Mouse (Mus musculus) left cerebral cortex, postnatal 25 days (tissue): ENCODE results near the gene Hist1h2bm. TPM values are rescaled to one million over a fixed set of nuclear protein-coding genes. Genes with fewer than 3 reads are reported as not detected.

Experiments used
- DNase-seq, 2 experiments: peaks; one replicate each; pipeline ENCODE4 v3.0.0; 2022; ENCODE audit warnings: low spot score in 2 of 2, mixed read lengths in 1 of 2
- intact Hi-C: fragments of 180-260 bp; cut with DNase I; formaldehyde crosslinking; loops from one replicate; pipeline ENCODE4 v1.15.1; 2025
- microRNA-seq, 2 experiments: library from miRNA; unstranded; fragments of <30 nt; microRNA quantifications; one replicate each; pipeline ENCODE4 v1.2.0; 2022
- total RNA-seq, 2 experiments: library from RNA; stranded (reverse); gene quantifications; 2 replicates each; pipeline ENCODE4 v1.2.3; 2021

Gene Hist1h2bm
- total RNA-seq, 2 experiments from 2014 or later: 3.8 to 4.5 TPM

- peak; percentile 10 to 12 for DNase-seq
- intact Hi-C loops: loop anchor here (10.0 kb wide), 1 partner anchor 1830 kb away; the partner anchor contains the start of gene Hist1h4d
Measured at GRCm38 (mm10) chr13:21754294-21755001, 32.6 kb downstream of the Hist1h2bm start.

DNA sequence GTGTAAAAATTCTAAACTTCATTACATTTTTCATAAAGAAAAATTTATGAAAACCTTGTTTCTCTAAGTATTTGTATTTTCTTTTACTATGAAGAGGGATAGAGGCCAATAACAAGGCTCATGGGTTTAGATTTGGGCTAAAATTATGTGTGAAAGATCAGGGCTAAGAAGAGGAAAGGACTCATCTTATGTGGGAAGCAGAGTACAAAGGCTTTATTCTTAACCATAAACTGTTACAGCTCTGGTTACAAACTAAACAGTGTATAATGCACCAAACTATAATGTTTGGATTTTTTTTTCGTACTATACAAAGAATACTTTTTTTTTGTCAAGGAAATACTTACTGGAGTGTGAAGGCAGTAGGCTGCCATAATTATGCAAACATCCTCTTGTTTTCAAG, 33.9 kb downstream of the Hist1h2bm start:
- intact Hi-C loops: loop anchor here (10.0 kb wide), 1 partner anchor 1829 kb away; the partner anchor contains the start of gene Hist1h4d
- no peak for DNase-seq

Small RNA genes within 50 kb of the gene (microRNA-seq; reads per million reads assigned to microRNA genes)
- gene Gm44357: 0 reads per million in 2 experiments
- gene Gm44367: 0 reads per million in 2 experiments
- 0 reads per million in 2 experiments for gene Gm44454

Other genes starting within 250 kb of the Hist1h2bm start
- gene Zkscan4, start 243.1 kb upstream of the Hist1h2bm start, total RNA-seq: 1 to 10 TPM; 5.6 to 6.7 TPM
- not detected for gene Gm10065, start 242.6 kb upstream of the Hist1h2bm start, total RNA-seq
- 10 to 100 TPM; 21.6 to 23.1 TPM for gene AK157302, start 226.8 kb upstream of the Hist1h2bm start, total RNA-seq
- gene Gm11273, start 220.6 kb upstream of the Hist1h2bm start, total RNA-seq: 10 to 100 TPM; 50.0 to 59.4 TPM
- 10 to 100 TPM; 17.2 to 19.5 TPM for gene Zkscan8, start 190.9 kb upstream of the Hist1h2bm start, total RNA-seq
- not detected for gene Olfr1366, start 179.2 kb upstream of the Hist1h2bm start, total RNA-seq
- gene Olfr1535, start 162.2 kb upstream of the Hist1h2bm start, total RNA-seq: not detected
- gene Olfr1364, start 140.3 kb upstream of the Hist1h2bm start, total RNA-seq: not detected
- gene Olfr1362, start 108.0 kb upstream of the Hist1h2bm start, total RNA-seq: not detected
- not detected for gene Olfr11, start 79.5 kb upstream of the Hist1h2bm start, total RNA-seq
- gene Olfr1361, start 58.7 kb upstream of the Hist1h2bm start, total RNA-seq: not detected
- gene Olfr1360, start 44.6 kb upstream of the Hist1h2bm start, total RNA-seq: not detected
- not detected for gene Olfr1359, start 23.9 kb upstream of the Hist1h2bm start, total RNA-seq
- 10 to 100 TPM; 31.3 to 46.4 TPM for gene Hist1h2bl, start 5.9 kb upstream of the Hist1h2bm start, total RNA-seq
- 10 to 100 TPM; 19.5 to 32.4 TPM for gene Hist1h2ai, start 5.6 kb upstream of the Hist1h2bm start, total RNA-seq
- 10 to 100 TPM; 58.0 to 64.8 TPM for gene Hist1h3h, start 4.4 kb upstream of the Hist1h2bm start, total RNA-seq
- gene Hist1h4j, start 13.0 kb downstream of the Hist1h2bm start, total RNA-seq: 10 to 100 TPM; 18.4 to 22.2 TPM
- gene Hist1h4k, start 28.5 kb downstream of the Hist1h2bm start, total RNA-seq: 100 to 1,000 TPM; 333 to 391 TPM
- gene Hist1h2ak, start 31.8 kb downstream of the Hist1h2bm start, total RNA-seq: 10 to 100 TPM; 13.8 TPM
- 1 to 10 TPM; 3.9 to 8.2 TPM for gene Hist1h2bn, start 32.1 kb downstream of the Hist1h2bm start, total RNA-seq
- 10 to 100 TPM in 1 of 2 experiments, 1 to 10 TPM in 1; 5.3 to 10.6 TPM for gene Hist1h1b, start 58.6 kb downstream of the Hist1h2bm start, total RNA-seq
- 10 to 100 TPM; 61.5 to 78.2 TPM for gene Hist1h3i, start 61.3 kb downstream of the Hist1h2bm start, total RNA-seq
- gene Hist1h2an, start 65.2 kb downstream of the Hist1h2bm start, total RNA-seq: 1 to 10 TPM in 1 of 2 experiments, not detected in 1; 1.1 TPM
- 10 to 100 TPM in 1 of 2 experiments, 1 to 10 TPM in 1; 5.8 to 12.1 TPM for gene Hist1h2bp, start 65.4 kb downstream of the Hist1h2bm start, total RNA-seq
- gene Hist1h2bq, start 88.2 kb downstream of the Hist1h2bm start, total RNA-seq: 10 to 100 TPM; 44.4 to 48.2 TPM
- gene Hist1h2ao, start 88.4 kb downstream of the Hist1h2bm start, total RNA-seq: 10 to 100 TPM in 1 of 2 experiments, 1 to 10 TPM in 1; 5.4 to 34.0 TPM
- gene Hist1h4m, start 89.7 kb downstream of the Hist1h2bm start, total RNA-seq: 100 to 1,000 TPM; 222 to 263 TPM
- 10 to 100 TPM; 23.9 to 43.9 TPM for gene Hist1h4n, start 110.2 kb downstream of the Hist1h2bm start, total RNA-seq
- gene Hist1h2ap, start 111.5 kb downstream of the Hist1h2bm start, total RNA-seq: 10 to 100 TPM in 1 of 2 experiments, not detected in 1; 23.4 TPM
- gene Hist1h2br, start 111.7 kb downstream of the Hist1h2bm start, total RNA-seq: 10 to 100 TPM; 44.1 to 47.5 TPM
- 1 to 10 TPM; 2.6 to 3.3 TPM for gene Zfp184, start 223.1 kb downstream of the Hist1h2bm start, total RNA-seq